Mouse (Mus musculus) stomach, postnatal 0 days (tissue): Measurements from ENCODE around the gene Smad6.

Source experiments
- CTCF ChIP-seq: IDR thresholded peaks from 2 replicates; pipeline ENCODE4 v1.5.1; 2016; ENCODE audit warnings: antibody characterized with exemption, low read depth, mild to moderate bottlenecking, moderate library complexity
- EP300 ChIP-seq: optimal IDR thresholded peaks from 2 replicates; pipeline ENCODE3; 2016; ENCODE audit warnings: antibody characterized with exemption

DNA sequence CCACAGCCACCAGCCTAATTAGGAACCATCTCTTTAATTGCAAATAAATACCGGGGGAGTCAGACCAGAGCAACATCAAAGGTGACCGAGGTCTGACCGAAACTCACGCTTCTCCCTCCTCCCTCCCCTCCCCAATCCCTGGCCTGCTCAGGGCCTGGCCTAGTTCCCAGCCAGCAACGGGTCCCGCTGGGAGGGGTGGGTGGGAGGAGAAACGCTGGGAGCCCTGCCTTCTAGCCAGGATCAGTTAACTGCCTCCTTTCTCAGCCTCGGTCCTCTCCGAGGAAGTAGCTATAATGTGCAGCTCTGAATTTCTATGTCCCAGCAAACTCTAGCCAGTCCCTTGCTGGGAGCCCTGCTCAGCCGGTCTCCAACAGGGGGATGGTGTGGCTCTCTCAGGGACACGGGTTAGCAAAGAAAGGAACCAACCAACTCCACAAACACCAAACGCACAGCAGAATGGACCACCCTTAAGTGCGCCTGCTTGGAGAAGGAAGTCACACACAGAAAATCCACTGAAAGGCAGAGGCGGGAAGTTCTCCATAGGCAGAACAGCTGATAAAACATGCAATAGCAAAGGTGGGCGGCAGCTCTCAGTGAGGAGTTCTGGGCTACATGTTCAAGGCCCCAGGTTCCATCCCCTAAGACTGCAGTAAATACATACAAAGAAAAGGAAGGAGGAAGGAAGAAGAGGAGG is 63.4 kb downstream of the Smad6 start:
- no peak for TF ChIP-seq CTCF
- TF ChIP-seq EP300 = no peak
